Mouse (Mus musculus): ENCODE results near the gene Eps8l1.

DNA sequence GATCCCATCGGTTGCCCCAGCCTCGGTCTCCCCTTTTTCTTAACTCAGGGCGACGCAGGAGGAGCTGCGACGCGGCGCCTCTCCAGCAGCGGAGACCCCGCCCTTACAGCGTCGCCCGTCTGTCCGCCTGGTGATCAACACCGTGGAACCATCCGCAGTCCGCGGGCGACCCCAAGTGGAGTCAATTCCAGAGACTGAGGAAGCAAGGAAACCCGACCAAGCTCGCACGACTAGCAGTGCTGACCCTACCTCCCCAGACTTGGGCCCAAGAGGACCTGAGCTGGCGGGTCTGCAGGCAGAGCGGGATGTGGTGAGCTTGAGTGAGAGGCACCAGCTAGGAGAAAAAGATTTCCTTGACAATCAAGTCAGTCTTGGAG lies 10.7 kb downstream of the Eps8l1 start:
- TF ChIP-seq CTCF (IDR thresholded peaks at IDR 0.05; ENCODE audit: extremely low read depth, insufficient read depth, low read length) (peak; percentile 72), POLR2A (IDR thresholded peaks at IDR 0.05; ENCODE audit: extremely low read depth, insufficient read depth, low read length) (no peak)

All from cortical plate, adult 2 months (tissue).